Mouse (Mus musculus) induced T-regulatory cell, adult 2 months (primary cell): Measurements from ENCODE around the gene Plcb1.
A peak's percentile ranks its signal among the peaks of the same experiment; 100 is the strongest.

Source experiments
- DNase-seq: peaks from one replicate; pipeline ENCODE4 v3.0.0-alpha.2; 2012; ENCODE audit warnings: low read depth

Gene Plcb1

GRCm38 (mm10) chr2:135409418-135410097 lies 623.7 kb downstream of the Plcb1 start:
- DNase-seq: no peak

GRCm38 (mm10) chr2:135411675-135412074 lies 625.8 kb downstream of the Plcb1 start:
- DNase-seq: no peak

- no peak for DNase-seq
These were observed 629.3 kb downstream of the Plcb1 start for GRCm38 (mm10) chr2:135415137-135415536.

GRCm38 (mm10) chr2:135419301-135419700 lies 633.4 kb downstream of the Plcb1 start:
- DNase-seq: no peak

- DNase-seq: no peak
These were observed 649.2 kb downstream of the Plcb1 start for GRCm38 (mm10) chr2:135434947-135435515.

GRCm38 (mm10) chr2:135439034-135439433 lies 653.2 kb downstream of the Plcb1 start:
- DNase-seq: no peak

- DNase-seq: peak; percentile 29
These were observed 654.0 kb downstream of the Plcb1 start for GRCm38 (mm10) chr2:135439546-135440517.

GRCm38 (mm10) chr2:135453581-135453980 lies 667.7 kb downstream of the Plcb1 start:
- no peak for DNase-seq

- no peak for DNase-seq
These were observed 668.1 kb downstream of the Plcb1 start for GRCm38 (mm10) chr2:135454015-135454414.

- DNase-seq: no peak
These were observed 668.6 kb downstream of the Plcb1 start for GRCm38 (mm10) chr2:135454455-135454854.

- DNase-seq: no peak
These were observed 682.0 kb downstream of the Plcb1 start for GRCm38 (mm10) chr2:135467895-135468294.

GRCm38 (mm10) chr2:135474107-135474506 lies 688.2 kb downstream of the Plcb1 start:
- DNase-seq: no peak

GRCm38 (mm10) chr2:135485248-135485647 lies 699.4 kb downstream of the Plcb1 start:
- no peak for DNase-seq

GRCm38 (mm10) chr2:135488277-135488676 lies 702.4 kb downstream of the Plcb1 start:
- no peak for DNase-seq

GRCm38 (mm10) chr2:135489127-135489526 lies 703.3 kb downstream of the Plcb1 start:
- DNase-seq: no peak

GRCm38 (mm10) chr2:135492777-135493176 lies 706.9 kb downstream of the Plcb1 start:
- DNase-seq: no peak

GRCm38 (mm10) chr2:135496553-135496952 lies 710.7 kb downstream of the Plcb1 start:
- DNase-seq: no peak

GRCm38 (mm10) chr2:135497251-135497650 lies 711.4 kb downstream of the Plcb1 start:
- DNase-seq: no peak

GRCm38 (mm10) chr2:135500872-135501271 lies 715.0 kb downstream of the Plcb1 start:
- no peak for DNase-seq

GRCm38 (mm10) chr2:135503328-135503997 lies 717.6 kb downstream of the Plcb1 start:
- no peak for DNase-seq

- no peak for DNase-seq
These were observed 718.1 kb downstream of the Plcb1 start for GRCm38 (mm10) chr2:135503998-135504354.

GRCm38 (mm10) chr2:135507111-135507510 lies 721.2 kb downstream of the Plcb1 start:
- DNase-seq: no peak
